ENCODE assay signal across 8 mouse cellular contexts in the genomic region with DNA sequence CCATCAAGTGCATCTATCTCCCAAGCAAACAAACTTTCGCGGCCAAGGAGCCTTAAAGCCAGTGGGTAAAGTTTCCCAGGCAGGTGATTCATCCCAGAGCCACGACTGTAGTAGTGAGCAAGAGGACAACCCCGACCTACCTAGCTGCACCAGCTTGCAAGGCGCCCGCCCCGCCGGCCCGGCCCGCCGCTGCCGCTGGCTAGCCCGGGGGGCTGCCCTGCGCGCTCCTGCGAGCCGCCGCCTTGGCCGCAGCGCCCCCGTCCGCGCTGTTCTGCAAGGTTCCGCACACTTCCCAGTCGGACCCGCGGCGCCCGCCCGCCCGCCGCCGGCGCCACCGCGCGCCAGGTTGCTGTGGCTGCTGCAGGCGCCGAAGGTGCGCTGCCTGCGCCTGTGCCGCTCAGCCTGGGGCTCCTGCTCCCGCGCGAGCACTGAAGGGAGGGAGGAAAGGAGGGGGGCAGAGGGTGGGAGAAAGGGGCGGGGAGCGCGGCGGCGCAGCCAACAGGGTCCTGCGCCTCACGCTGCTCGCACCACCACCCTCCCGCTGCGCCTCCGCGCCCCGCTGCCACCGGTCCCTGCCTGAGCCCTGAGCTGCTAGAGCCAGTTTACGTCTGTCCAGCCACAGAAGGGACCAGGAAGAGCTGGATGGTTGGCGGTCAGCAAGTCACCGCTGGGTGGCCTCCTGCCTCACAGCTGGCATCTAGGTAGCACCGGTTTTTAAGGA. TPM values are rescaled to one million over a fixed set of nuclear protein-coding genes. Genes with fewer than 3 reads are reported as not detected.
DNase-seq lines count a peak whose midpoint lies in the region; ATAC-seq lines count a peak whose summit lies in the region.

No protein-coding gene starts in this region.

- peak overlapping the region; percentile 65 for H3K4me3 ChIP-seq in embryonic facial prominence, embryonic 10.5 days
- H3K4me3 ChIP-seq in heart, embryonic 16.5 days (ENCODE audit: low read length): peak overlapping the region; percentile 60
- H3K4me3 ChIP-seq in liver, embryonic 15.5 days (replicated peaks): peak overlapping the region; percentile 74

- peak overlapping the region; percentile 92 for H3K4me2 ChIP-seq in heart, embryonic 16.5 days (ENCODE audit: low read depth, low read length)
- peak overlapping the region; percentile 87 for H3K4me2 ChIP-seq in liver, embryonic 15.5 days

- H3K27me3 ChIP-seq in embryonic facial prominence, embryonic 10.5 days (replicated peaks; ENCODE audit: low read depth, poor library complexity, severe bottlenecking): peaks cover 25% of the 10 kb centered on the region
- peaks cover 18% of the 10 kb centered on the region for H3K27me3 ChIP-seq in heart, embryonic 16.5 days (ENCODE audit: control insufficient read depth, insufficient read depth, low read length)
- H3K27me3 ChIP-seq in liver, embryonic 15.5 days: peaks cover 23% of the 10 kb centered on the region

- H3K4me1 ChIP-seq in embryonic facial prominence, embryonic 10.5 days: peaks cover 16% of the 10 kb centered on the region; the same call in 1 of the 2 replicates
- H3K4me1 ChIP-seq in heart, embryonic 16.5 days (ENCODE audit: control insufficient read depth, insufficient read depth, low read length): peaks cover 3% of the 10 kb centered on the region; the same call in 1 of the 2 replicates
- peaks cover 66% of the 10 kb centered on the region for H3K4me1 ChIP-seq in liver, embryonic 15.5 days (replicated peaks)

- DNase-seq in ES-CJ7 (ENCODE audit: low read depth, low spot score): peak; percentile 88
- DNase-seq in adrenal gland, adult (ENCODE audit: inconsistent age in 2 of 2, low spot score in 1 of 2): peak; percentile 44 to 72
- DNase-seq in embryonic facial prominence, embryonic 10.5 days (ENCODE audit: low spot score): peak; percentile 90
- peak; percentile 36 to 82 for DNase-seq in kidney, postnatal 25 days
- peak; percentile 89 for DNase-seq in retina, postnatal 1 day
- DNase-seq in adipocyte (ENCODE audit: low spot score): no peak

- peak; percentile 93 for ATAC-seq in heart, embryonic 16.5 days (replicated peaks; ENCODE audit: extremely low read depth, insufficient read depth, low FRiP score)
- ATAC-seq in liver, embryonic 15.5 days (ENCODE audit: insufficient read depth): peak; percentile 96

- under 1% methylated on average over 63 of the region's 63 CpGs for WGBS in embryonic facial prominence, embryonic 10.5 days
- WGBS in heart, embryonic 16.5 days: under 1% methylated on average over 59 of the region's 63 CpGs
- WGBS in liver, embryonic 15.5 days (ENCODE audit: insufficient replicate concordance): under 1% methylated on average over 59 of the region's 63 CpGs

- H3K27ac ChIP-seq in embryonic facial prominence, embryonic 10.5 days (replicated peaks): peak overlapping the region; percentile 67
- H3K27ac ChIP-seq in heart, embryonic 16.5 days (ENCODE audit: low read length): no peak overlapping the region
- H3K27ac ChIP-seq in liver, embryonic 15.5 days (replicated peaks): peak overlapping the region; percentile 79

- peak overlapping the region; percentile 68 for H3K9ac ChIP-seq in heart, embryonic 16.5 days (ENCODE audit: low read length)
- peak overlapping the region; percentile 79 for H3K9ac ChIP-seq in liver, embryonic 15.5 days

- H3K36me3 ChIP-seq in embryonic facial prominence, embryonic 10.5 days (replicated peaks): no peaks in the 10 kb centered on the region
- H3K36me3 ChIP-seq in heart, embryonic 16.5 days (ENCODE audit: control insufficient read depth, insufficient read depth): no peaks in the 10 kb centered on the region
- H3K36me3 ChIP-seq in liver, embryonic 15.5 days (replicated peaks): no peaks in the 10 kb centered on the region

- no peaks in the 10 kb centered on the region for H3K9me3 ChIP-seq in embryonic facial prominence, embryonic 10.5 days
- no peaks in the 10 kb centered on the region for H3K9me3 ChIP-seq in heart, embryonic 16.5 days (replicated peaks; ENCODE audit: control insufficient read depth, low read length)
- no peaks in the 10 kb centered on the region for H3K9me3 ChIP-seq in liver, embryonic 15.5 days (replicated peaks)

RNA-seq across cellular contexts. Expression of gene Cntn3, which starts 8.7 kb away (rescaled TPM):
- 0.26 and 0.32 TPM in 2 replicates for polyA plus RNA-seq in embryonic facial prominence, embryonic 10.5 days (2016; fragmentation: Nextera tagmentation; extraction: Ambion mirVana)
- 0.20 and 0.31 TPM in 2 replicates for polyA plus RNA-seq in heart, embryonic 16.5 days (2015; fragmentation: Nextera tagmentation; extraction: Ambion mirVana)
- polyA plus RNA-seq in liver, embryonic 15.5 days (2015; fragmentation: Nextera tagmentation; extraction: Ambion mirVana): 0.92 and 0.98 TPM in 2 replicates
